Mouse (Mus musculus) small intestine, adult 10 weeks (tissue): ENCODE measurements around the gene Itga6. TPM values are rescaled to one million over a fixed set of nuclear protein-coding genes. Genes with fewer than 3 reads are reported as not detected.

Source experiments
- polyA plus RNA-seq: library from polyadenylated mRNA; stranded (reverse); fragments of 350-450 nt; fragmentation: Illumina TruSeq; extraction: RNeasy Lipid Tissue Mini Kit (QIAGEN cat#74804); gene quantifications from one replicate; pipeline ENCODE4 v1.2.3, GENCODE M21; 2014; ENCODE audit warnings: low replicate concordance

The Itga6 gene
- 195 TPM for polyA plus RNA-seq

GRCm38 (mm10) chr2:71745610-71746374, at the start of gene Itga6:
Gene Itga6 (plus strand): TSS chr2:71745616.

GRCm38 (mm10) chr2:71872801-71873443, 127.5 kb downstream of the Itga6 start, which contains the start of gene Pdk1:
Gene Pdk1 (plus strand): TSS chr2:71873224.

Other genes with a start within 250 kb of the Itga6 start
- 0.37 TPM for gene Dlx1, start 217.5 kb upstream of the Itga6 start, polyA plus RNA-seq
- not detected for gene Dlx2, start 198.9 kb upstream of the Itga6 start, polyA plus RNA-seq
- gene Pdk1, start 127.6 kb downstream of the Itga6 start, polyA plus RNA-seq = 48.6 TPM
- gene Rapgef4, start 235.6 kb downstream of the Itga6 start, polyA plus RNA-seq = 2.9 TPM